Mouse (Mus musculus) liver, embryonic 14.5 days (tissue): ENCODE measurements around the gene Shf.

Experiments
- CTCF ChIP-seq: IDR thresholded peaks from 2 replicates; pipeline ENCODE4 v1.5.1; 2016; ENCODE audit warnings: antibody characterized with exemption, low read depth, control low read depth
- EP300 ChIP-seq: IDR thresholded peaks from 2 replicates; pipeline ENCODE4 v1.6.1; 2016; ENCODE audit warnings: antibody characterized with exemption, low read depth

GRCm38 (mm10) chr2:122377751-122378246 lies 8.8 kb upstream of the Shf start:
- TF ChIP-seq CTCF (no peak), EP300 (0 out of 2 replicates have a peak, but pooled peaks have one; percentile 5)
